Mouse (Mus musculus) adrenal gland (tissue): ENCODE measurements around the gene Dcaf8.

ENCODE experiments used
- intact Hi-C: fragments of 180-260 bp; cut with DNase I; formaldehyde crosslinking; loops from one replicate; pipeline ENCODE4 v1.15.1; 2025

Dcaf8 gene

DNA sequence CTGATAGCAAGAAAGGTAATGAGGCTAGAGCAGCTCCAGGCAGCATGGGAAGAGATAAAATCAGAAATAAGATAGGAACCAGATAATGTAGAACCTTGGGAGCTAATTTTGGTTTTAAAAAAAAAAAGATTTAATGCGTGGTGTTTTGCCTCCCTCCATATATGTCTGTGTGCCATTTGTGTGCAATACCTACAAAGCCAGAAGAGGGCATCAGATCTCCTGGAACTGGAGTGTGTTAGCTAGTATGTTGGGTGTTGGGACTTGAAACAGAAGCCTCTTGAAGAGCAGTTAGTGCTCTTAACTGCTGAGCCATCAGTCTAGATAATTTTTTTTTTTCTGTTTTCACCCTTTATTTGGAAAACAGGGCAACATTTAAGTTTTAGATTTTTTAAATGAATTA lies 4.3 kb upstream of the Dcaf8 start:
- intact Hi-C loops, result no loop called here

DNA sequence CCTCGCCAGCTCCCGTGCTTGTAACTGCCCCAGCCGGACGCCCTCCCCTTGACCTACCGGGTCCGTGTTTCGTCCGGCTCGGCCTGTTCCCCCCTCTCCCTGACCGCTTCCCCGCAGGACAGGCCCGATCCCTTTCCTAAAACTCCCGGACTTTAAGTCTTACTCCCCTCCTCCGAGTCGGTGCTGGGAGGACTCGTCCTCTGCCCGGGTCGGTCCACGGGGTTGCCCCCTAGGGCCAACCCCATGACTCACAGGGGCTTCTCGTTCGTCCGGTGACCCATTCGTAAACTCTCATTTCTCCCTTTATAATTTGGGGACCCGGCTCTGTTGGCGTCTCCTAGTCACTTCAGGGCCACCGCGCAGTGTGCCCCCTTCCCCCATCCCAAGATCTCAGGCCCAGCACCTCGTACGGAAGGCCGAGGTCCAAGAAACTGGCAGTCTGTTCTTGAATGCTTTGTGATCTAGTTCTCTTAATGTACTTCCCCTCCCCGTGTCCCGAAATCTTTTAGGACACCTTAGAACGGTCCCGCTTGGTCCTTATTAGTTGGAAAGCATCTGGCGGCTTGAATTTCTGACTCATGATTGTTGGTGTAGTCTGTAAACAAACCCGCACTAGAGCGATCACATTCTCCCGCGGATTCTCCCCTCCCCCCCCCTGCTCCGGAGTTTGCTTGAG lies 533 bp downstream of the Dcaf8 start:
- intact Hi-C loops, result loop anchor here (5.0 kb wide), 1 partner anchor 159 kb away; no protein-coding TSS in a partner anchor

DNA sequence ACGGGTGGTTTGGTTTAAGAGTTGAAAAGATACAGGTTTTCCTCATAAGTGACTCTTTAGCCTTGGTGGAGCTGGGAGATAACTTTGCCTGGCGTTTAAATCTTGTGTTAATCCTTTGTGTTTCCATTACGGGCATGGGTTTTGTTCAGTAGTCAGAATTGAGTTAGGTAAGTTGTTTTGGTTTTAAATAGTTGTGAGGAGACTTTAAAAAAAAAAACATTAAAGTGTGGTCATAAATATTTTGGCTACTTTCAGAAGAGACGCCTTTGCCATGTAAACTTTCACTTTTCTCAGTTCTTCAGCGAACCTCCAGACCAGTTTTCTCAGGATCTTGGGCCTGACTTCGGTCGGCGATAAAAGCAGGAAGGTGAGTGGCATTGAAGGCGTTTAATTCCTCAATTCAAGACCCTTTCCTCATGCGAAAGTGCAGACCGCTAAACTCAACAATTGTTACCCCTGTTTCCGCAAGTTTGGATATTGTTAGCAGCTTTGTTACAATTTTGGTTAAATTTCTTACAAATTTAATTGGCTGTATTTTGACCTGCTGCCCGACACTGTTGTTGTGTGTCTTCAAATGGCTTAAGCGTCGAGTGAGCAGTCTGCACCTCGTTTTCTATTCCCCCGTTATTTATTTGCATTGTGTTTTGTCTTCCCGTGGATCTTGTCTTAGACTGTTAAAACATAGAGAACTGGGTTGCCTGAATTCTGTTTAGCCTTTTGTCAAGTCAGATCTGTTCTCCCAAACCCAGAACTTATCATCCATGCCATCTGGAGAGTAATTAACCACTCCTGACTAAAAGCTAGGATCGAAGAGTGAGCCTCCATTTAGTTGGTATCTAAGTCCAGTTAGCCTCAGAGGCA lies 1.3 kb downstream of the Dcaf8 start:
- intact Hi-C loops, result loop anchor here (5.0 kb wide), 1 partner anchor 158 kb away; no protein-coding TSS in a partner anchor

DNA sequence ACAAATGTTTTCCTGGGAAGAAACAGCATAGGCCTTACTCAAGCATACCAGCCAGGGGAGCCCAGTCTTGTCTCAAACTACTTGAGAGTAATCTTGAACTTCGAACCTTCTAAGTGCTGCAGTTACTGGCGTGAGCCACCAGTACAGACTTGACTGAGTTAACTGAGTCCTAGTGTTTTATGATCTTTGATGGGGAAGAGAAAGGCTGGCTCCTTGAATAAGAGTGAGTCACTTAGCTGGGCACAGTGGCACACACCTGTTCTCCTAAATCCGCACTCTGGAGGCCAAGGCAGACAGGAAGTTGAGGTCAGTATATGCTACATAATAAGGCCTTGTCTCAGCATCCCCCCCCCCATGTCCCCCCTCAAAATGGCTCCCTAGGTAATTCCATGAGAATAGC lies 6.7 kb downstream of the Dcaf8 start:
- intact Hi-C loops, result loop anchor here (5.0 kb wide), 1 partner anchor 53 kb away; the partner anchor contains the start of gene Pea15a

DNA sequence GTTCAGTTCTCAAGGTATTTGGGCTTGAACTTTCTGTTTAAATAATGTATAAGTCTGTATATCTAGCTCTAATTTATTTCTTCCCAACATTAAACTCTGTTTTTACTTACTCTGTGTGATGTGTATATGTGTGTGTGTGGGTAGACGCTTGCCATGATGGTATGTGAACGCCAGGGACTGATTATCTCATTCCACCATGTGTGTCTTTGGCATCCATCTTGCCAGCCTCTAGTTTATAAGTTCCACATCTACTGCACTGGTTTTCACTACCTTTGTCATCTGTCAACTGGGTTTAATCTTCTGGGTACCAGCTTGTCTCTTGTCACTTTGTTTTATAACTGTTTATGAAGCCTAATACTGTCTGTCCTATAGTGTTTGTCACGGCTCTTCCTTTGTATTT lies 7.6 kb downstream of the Dcaf8 start:
- intact Hi-C loops, result no loop called here

DNA sequence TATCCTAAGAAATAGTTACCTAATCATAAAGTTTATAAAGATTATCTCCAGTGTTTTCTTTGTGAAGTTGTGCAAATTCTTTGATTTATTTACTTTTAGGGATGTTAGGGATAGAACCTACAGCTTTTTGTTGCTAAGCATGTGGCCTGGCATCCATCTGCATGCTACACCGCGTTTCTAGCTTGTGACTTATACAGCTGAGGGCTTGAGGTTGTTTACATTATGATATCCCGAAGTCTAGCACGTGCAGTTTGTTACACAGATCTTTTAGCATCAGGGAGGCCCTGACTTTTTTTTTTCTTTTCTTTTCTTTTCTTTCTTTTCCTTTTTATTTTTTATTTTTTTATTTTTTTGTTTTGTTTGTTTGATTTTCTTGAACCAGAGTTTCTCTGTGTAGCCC lies 12.1 kb downstream of the Dcaf8 start:
- intact Hi-C loops, result loop anchor here (5.0 kb wide), 1 partner anchor 152 kb away; no protein-coding TSS in a partner anchor

DNA sequence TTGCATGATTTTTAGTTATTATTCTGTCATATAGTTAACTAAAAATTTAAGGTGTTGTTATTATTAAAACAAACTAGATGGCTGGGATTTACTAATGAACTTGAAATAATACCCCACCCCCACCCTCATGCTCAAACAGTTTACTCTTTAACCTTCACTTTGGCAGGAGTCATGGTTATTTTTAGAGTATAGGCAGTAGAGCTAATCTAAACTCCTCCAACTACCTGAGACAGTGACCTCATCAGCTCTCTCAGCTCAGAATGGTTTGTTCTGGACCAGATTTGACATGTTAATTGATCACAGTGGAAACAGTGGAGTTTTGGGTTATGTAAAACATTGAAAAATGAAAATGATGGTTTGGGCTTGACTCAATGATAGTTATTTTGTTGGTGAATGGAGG lies 12.6 kb downstream of the Dcaf8 start:
- intact Hi-C loops, result loop anchor here (5.0 kb wide), 1 partner anchor 152 kb away; no protein-coding TSS in a partner anchor

DNA sequence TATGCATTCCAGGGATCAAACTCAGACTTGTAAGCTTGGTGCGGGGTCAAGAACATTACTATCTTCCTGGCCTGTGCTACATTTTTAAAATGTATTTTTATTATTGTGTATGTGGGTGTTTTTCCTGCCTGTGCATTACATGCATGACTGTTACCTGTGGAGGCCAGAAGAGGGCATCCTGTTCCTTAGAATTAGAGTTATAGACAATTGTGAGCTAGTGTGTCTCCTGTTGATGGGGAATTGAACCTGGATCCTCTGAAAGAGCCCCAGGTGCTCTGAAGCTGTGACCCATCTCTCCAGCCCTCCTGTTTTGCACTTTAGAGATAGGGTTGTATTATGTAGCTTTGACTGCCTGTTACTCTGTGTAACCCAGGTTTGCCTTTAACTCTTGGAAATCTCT lies 14.1 kb downstream of the Dcaf8 start:
- intact Hi-C loops, result loop anchor here (5.0 kb wide), 1 partner anchor 150 kb away; no protein-coding TSS in a partner anchor

DNA sequence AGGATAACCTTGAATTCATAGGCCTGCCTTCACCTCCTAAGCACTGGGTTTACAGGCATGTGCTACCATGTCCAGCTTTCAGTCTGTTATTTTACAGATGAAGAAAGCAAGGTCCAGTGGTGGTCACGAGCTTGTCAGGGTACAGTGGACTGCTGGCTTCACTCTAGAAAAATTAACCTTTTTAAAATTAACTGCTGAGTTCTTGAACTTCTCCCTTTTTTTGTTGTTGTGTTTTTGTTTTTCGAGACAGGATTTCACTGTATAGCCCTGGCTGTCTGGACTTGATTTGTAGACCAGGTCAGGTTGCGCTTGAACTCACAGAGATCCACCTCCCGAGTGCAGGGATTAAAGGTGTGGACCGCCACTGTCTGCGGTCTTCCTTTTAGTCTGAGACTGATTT lies 15.1 kb downstream of the Dcaf8 start:
- intact Hi-C loops, result loop anchor here (5.0 kb wide), 1 partner anchor 149 kb away; no protein-coding TSS in a partner anchor

GRCm38 (mm10) chr1:172167911-172168310 lies 20.0 kb downstream of the Dcaf8 start:
- intact Hi-C loops, result no loop called here

DNA sequence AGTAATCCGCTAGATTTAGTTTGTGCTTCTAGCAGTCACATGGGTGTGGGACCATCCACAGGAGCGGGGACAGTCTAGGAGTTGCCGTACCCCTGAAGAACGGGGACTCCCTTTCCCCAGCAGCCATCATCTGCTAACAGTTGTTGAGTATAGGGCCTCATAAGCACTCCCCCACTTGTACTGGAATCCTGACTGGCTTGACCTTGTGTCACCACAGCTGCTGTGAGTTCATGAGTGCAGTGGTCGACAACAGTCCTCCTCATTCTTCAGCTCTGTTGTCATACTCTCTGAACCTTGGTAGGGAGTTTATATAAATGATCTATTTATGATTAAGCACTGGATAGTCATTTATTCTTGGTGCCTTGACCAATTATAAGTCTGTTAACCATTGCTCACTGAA lies 21.9 kb downstream of the Dcaf8 start:
- intact Hi-C loops, result no loop called here

GRCm38 (mm10) chr1:172172381-172172780 lies 24.5 kb downstream of the Dcaf8 start:
- intact Hi-C loops, result no loop called here

DNA sequence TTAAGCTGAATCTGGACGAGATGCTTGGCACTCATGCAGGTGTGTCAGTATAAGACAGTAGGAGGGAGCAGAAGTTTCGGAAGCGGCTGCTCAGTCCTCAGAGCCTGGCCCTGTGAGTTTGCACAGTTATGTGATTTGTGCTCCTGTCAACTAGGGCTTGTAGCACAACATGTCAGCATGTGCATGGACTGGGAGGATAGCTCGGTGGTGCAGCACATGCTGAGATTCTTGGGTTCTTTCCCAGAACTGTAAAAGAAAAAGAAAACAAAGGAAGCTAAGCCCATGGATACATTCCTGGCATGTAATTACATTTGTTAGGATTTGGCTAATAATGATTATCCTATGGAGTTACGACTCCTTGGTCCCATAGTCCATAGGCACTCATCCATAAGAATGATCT lies 25.3 kb downstream of the Dcaf8 start:
- intact Hi-C loops, result no loop called here

DNA sequence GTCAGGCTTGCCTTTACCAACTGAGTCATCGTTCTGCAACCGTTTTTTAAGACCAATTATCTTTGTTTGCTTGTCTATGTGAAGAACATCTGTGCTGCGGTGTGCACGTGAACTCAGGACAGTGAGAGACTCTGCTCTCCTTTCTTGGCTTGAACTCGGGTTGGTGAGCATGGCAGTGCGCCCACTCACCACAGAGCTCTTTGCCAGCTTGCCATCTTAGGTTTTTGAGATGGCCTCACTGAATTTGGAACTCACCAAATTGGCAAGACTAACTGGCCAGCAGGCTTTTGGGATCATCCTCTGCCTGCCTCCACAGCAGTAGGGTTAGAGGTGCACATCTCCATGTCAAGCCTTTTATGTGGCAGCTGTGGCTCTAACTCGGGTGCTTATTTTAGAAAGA lies 29.9 kb downstream of the Dcaf8 start:
- intact Hi-C loops, result no loop called here

DNA sequence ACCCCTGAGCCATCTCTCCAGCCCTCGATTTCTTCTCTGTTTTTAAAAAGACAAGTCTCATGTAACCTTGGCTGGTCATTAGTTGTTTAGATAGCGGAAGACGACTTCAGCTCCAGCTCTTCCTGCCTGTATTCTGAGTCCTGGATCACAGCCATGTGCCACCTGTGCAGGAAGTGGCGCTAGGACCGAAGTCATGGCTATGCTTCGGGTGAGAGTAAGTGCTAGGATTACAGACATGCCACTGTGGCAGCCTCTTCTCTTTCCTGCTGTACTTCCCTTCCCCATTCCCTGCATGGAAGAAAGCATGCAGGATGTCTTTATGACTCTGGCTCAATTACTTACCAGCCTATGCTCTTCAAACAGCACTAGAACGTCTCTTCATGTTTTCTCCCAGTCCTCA lies 31.2 kb downstream of the Dcaf8 start:
- intact Hi-C loops, result no loop called here

- intact Hi-C loops, result loop anchor here (10.0 kb wide), 1 partner anchor 66 kb away; no protein-coding TSS in a partner anchor
Measured at GRCm38 (mm10) chr1:172180881-172181280, 33.0 kb downstream of the Dcaf8 start.

- intact Hi-C loops, result loop anchor here (10.0 kb wide), 1 partner anchor 67 kb away; no protein-coding TSS in a partner anchor
Measured at GRCm38 (mm10) chr1:172181777-172182176, 33.9 kb downstream of the Dcaf8 start.

DNA sequence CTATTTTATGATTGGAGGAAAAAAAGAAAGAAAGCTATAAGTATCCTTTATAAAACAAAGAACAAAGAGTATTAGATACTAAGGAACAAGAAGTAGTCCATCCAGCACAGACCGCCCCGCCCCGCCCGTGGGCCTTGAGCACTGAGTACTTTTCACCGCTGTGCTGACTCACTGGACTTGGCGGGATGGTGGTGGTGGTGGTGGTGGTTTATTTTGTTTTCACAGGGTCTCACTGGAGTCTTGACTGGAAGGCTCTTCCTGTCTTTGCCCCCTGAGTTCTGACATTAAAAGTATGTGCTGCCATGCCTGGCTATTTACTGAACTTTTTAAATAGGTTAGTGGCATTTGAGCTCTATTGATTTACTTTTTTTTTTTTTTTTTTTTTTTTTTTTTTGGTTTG lies 35.2 kb downstream of the Dcaf8 start:
- intact Hi-C loops, result loop anchor here (10.0 kb wide), 1 partner anchor 68 kb away; no protein-coding TSS in a partner anchor

GRCm38 (mm10) chr1:172183915-172184314 lies 36.0 kb downstream of the Dcaf8 start:
- intact Hi-C loops, result loop anchor here (10.0 kb wide), 1 partner anchor 69 kb away; no protein-coding TSS in a partner anchor

GRCm38 (mm10) chr1:172186401-172187289 lies 38.8 kb downstream of the Dcaf8 start:
- intact Hi-C loops, result loop anchor here (10.0 kb wide), 1 partner anchor 72 kb away; no protein-coding TSS in a partner anchor

DNA sequence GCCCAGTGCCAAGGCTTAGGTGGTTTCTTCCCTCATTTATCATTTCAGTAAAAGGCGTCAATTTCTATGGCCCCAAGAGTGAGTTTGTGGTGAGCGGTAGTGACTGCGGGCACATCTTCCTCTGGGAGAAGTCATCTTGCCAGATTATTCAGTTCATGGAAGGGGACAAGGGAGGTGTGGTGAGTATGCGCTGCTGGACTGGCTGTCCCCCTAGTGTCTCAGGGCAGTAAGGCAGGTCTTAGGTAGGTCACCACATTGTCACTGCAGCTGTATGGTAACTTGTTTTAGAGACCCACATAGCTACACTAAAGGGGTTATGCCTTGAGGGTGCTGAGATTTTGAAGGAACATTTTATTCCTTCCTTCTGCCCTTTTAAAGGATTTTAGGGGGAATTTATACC lies 41.0 kb downstream of the Dcaf8 start:
- intact Hi-C loops, result loop anchor here (10.0 kb wide), 1 partner anchor 74 kb away; no protein-coding TSS in a partner anchor
